Mouse (Mus musculus) kidney, postnatal 36 days (tissue): ENCODE results near the gene Xrcc1.

Experiments
- DNase-seq, 2 experiments: peaks; one replicate each; pipeline ENCODE4 v3.0.0; 2021 to 2022; ENCODE audit warnings: mixed read lengths in 2 of 2

Gene Xrcc1

GRCm38 (mm10) chr7:24529580-24529979, 16.5 kb upstream of the Xrcc1 start:
- DNase-seq, result no peak

- DNase-seq, result peak; percentile 99
These were observed 15.8 kb upstream of the Xrcc1 start, which contains the start of gene Irgq for GRCm38 (mm10) chr7:24530062-24530931. Gene Irgq, plus strand, starts transcription at chr7:24530689.

GRCm38 (mm10) chr7:24531211-24531971, 14.7 kb upstream of the Xrcc1 start:
- peak; percentile 68 to 86 for DNase-seq

- no peak for DNase-seq
These were observed 13.0 kb upstream of the Xrcc1 start for GRCm38 (mm10) chr7:24533031-24533571.

GRCm38 (mm10) chr7:24533806-24534205, 12.3 kb upstream of the Xrcc1 start:
- DNase-seq, result no peak

- DNase-seq, result no peak
These were observed 11.8 kb upstream of the Xrcc1 start for GRCm38 (mm10) chr7:24534301-24534700.

- no peak for DNase-seq
These were observed 9.0 kb upstream of the Xrcc1 start for GRCm38 (mm10) chr7:24537081-24537480.

- DNase-seq, result no peak
These were observed 8.5 kb upstream of the Xrcc1 start for GRCm38 (mm10) chr7:24537591-24537990.

GRCm38 (mm10) chr7:24538154-24538553, 7.9 kb upstream of the Xrcc1 start:
- peak; percentile 44 to 77 for DNase-seq

GRCm38 (mm10) chr7:24538701-24539100, 7.4 kb upstream of the Xrcc1 start:
- DNase-seq, result no peak

GRCm38 (mm10) chr7:24539686-24540085, 6.4 kb upstream of the Xrcc1 start:
- DNase-seq, result no peak

- no peak for DNase-seq
These were observed 1.6 kb upstream of the Xrcc1 start for GRCm38 (mm10) chr7:24544506-24544905.

- peak; percentile 99 to 100 for DNase-seq
These were observed 723 bp downstream of the Xrcc1 start for GRCm38 (mm10) chr7:24546634-24547389.

GRCm38 (mm10) chr7:24547534-24548036, 1.5 kb downstream of the Xrcc1 start:
- DNase-seq, result no peak

GRCm38 (mm10) chr7:24551985-24552759, 6.1 kb downstream of the Xrcc1 start:
- DNase-seq, result peak; percentile 49 to 51

- peak; percentile 47 to 50 for DNase-seq
These were observed 9.7 kb downstream of the Xrcc1 start for GRCm38 (mm10) chr7:24555786-24556185.

- DNase-seq, result no peak
These were observed 15.4 kb downstream of the Xrcc1 start for GRCm38 (mm10) chr7:24561450-24561849.

GRCm38 (mm10) chr7:24563191-24563836, 17.2 kb downstream of the Xrcc1 start:
- no peak for DNase-seq

- no peak for DNase-seq
These were observed 17.7 kb downstream of the Xrcc1 start for GRCm38 (mm10) chr7:24563837-24564206.

GRCm38 (mm10) chr7:24564607-24565265, 18.6 kb downstream of the Xrcc1 start:
- DNase-seq, result peak; percentile 64 to 90

- peak in 1 of 2 experiments; percentile 65 for DNase-seq
These were observed 19.5 kb downstream of the Xrcc1 start for GRCm38 (mm10) chr7:24565627-24566026.
